Mouse (Mus musculus): ENCODE results near the gene Pigk.

Pigk gene

GRCm38 (mm10) chr3:152733513-152733912, 19.6 kb downstream of the Pigk start:
- no peak for DNase-seq

DNA sequence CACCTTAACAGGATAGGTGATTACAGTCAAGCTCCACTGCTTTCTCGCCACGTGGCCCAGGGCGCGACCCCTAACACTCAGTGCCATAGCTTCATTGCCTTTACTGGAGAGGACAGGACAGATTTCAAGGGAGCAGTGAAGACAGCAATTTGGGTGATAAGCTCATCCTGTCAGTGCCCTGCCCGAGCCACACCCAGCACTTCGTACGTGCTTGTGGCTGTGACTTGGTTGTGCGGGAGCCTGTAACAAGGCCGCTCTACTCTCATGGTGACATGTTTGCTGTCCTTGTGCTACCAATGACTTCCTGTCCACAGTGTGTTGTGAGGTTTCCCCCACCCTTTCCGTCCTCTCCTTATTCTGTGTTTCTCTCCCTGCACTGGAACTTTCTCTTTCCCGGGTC, 20.2 kb downstream of the Pigk start:
- DNase-seq: no peak

GRCm38 (mm10) chr3:152735601-152736250, 21.8 kb downstream of the Pigk start:
- DNase-seq: no peak

GRCm38 (mm10) chr3:152744301-152744700, 30.4 kb downstream of the Pigk start:
- no peak for DNase-seq

DNA sequence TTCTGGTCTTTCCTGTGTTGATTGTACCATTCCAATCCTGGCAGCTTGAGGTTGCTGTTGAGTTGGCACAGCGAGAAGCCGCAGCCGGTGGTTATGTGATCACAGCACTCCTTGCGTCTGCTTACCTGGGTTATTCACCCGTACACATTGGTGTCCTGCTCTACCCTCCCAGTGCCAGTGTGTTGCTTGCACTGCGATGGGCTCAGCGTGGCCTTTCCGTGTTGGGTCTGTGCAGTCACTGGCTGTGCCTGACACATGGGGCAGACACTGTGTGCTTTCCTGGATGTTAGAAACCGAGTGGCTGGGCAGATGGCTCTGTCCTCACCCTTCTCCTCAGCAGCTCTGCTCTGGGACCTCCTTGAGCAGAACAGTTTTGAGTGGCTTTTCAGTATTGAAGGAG, 31.7 kb downstream of the Pigk start:
- DNase-seq: no peak

- peak in 1 of 2 experiments; percentile 14 for DNase-seq
These were observed 35.6 kb downstream of the Pigk start for GRCm38 (mm10) chr3:152749461-152749871.

- DNase-seq: no peak
These were observed 36.0 kb downstream of the Pigk start for GRCm38 (mm10) chr3:152749881-152750280.

GRCm38 (mm10) chr3:152752911-152753310, 39.0 kb downstream of the Pigk start:
- DNase-seq: no peak

- no peak for DNase-seq
These were observed 39.4 kb downstream of the Pigk start for GRCm38 (mm10) chr3:152753345-152753744.

DNA sequence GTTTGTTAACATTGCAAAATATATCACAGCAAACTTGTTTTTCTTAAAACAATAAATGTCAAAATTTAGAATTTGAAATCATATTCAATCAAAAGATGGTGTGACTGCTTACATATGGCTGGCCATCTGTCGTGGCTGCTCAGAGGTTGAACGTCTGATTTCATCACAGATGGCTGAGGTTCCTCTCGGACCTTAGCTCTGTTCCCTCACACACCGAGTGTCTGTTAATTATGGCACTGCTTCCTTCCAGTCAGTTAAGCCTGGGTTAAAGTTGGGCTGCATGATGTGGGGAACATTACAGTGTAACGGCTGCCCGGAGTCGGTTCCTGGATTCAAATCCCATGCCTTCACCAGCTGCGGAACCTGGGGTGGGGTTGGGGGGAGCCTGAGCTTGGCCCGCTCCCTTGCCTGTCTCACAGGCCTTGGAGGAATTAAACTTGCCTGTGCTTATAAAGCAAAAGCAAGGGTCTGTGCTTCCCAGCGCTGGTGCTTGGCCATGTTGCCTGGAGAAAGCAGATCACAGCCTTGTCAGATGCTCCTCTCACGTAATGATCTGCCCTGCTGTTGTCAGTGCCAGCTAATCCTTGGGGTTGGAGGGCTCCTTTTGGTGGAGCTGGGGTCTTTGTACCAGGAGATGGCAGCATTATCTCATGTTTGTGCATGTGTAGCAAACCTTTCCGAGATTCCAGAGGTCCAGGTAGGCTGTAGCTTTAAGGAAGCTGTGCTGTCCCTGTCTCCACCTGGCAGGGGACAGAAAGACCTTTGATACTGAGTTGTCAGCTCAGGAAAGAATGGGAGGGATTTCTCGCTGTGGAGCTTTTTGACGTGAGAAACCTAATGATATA, 40.2 kb downstream of the Pigk start:
- DNase-seq: peak; percentile 19 to 40

- DNase-seq: no peak
These were observed 41.6 kb downstream of the Pigk start for GRCm38 (mm10) chr3:152755515-152755914.

DNA sequence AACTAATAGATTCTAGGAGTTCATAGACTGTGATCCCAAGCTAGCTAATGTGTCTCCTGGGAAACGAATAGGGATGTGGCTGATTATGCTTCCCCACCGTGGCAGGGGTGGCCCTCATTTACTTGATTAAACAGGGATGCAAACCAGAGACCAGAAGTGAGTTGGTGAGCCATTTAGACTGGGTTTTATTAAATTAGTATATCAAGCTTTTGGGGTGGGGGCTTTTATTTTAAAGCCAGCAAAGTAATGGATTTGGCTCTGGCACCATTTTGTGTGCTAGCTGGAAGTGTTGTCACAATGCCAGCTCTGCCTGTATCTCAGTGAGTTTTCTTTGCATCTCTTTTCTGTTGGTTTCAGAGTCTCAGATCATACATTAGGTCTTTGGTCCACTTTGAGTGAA, 43.0 kb downstream of the Pigk start:
- no peak for DNase-seq

DNA sequence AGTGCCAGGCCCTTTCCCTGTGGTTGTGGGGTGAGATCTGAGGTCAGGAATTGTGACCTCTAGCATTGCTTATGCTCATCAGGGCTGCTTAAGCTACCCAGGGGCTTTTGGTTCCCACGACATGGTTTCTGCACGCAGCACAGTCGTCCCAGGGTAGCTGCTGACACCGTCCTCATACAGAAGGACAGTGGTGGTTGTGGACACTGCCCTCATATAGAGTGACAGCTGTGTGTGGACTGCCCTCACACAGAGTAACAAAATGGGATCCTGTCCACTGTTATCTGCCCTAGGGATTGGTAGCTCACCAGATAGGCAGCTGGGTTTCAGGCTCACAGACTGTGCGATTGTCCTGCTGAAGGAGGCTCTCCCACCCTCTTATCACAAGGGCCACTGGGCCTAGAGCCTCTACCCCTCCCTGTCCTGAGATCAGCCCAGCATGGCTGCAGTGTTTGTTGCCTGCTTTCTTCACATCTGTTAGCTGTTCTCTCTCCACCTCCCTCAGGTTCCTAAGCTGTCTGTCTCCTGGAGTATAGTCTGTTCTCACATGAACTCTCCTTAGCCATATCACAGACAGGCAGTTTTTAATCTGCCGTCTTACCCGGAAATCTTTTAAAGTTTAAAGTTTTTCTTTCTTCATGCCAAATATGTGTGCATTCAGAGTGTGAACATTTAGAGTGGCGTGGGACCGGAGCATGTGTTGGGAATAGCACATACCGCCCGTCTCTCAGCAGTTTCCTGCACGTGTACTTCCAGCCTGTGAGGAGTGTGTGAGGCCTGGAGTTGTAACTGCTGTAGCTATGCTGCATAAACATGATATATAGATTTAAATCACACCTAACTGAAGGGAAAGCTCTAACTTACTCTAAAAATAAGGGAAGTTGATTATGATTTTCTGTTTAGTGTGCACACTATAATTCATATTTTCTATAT, 43.8 kb downstream of the Pigk start:
- DNase-seq: no peak

DNA sequence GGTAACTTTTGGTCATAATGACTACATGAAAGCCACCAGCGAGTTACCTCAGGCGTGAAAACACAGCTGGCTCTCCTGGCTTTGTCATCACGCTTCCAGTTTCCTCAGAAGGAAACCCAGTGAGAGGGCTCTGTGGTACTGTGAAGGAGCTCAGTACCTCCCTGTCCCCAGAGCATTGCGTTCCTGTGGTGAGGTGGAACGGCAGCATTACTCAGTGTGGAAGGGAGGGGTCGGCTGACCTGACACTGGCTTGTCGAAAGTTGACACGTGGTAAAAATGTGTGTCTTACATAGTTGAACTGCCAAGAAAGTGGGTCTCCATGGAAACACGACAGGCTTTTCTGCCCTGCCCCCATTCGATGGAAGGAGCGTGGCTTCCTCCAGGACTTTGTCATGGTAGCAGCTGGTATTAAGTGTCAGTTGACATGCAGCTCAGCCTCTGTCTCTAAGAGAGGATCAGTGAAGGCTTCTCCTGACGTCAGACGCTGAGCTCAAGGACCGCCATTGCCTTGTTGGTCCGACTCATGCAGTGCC, 44.7 kb downstream of the Pigk start:
- DNase-seq: no peak

GRCm38 (mm10) chr3:152761116-152761515, 47.2 kb downstream of the Pigk start:
- DNase-seq: peak; percentile 22 to 64

GRCm38 (mm10) chr3:152761661-152762060, 47.8 kb downstream of the Pigk start:
- DNase-seq: no peak

- no peak for DNase-seq
These were observed 48.4 kb downstream of the Pigk start for GRCm38 (mm10) chr3:152762302-152762701.

DNA sequence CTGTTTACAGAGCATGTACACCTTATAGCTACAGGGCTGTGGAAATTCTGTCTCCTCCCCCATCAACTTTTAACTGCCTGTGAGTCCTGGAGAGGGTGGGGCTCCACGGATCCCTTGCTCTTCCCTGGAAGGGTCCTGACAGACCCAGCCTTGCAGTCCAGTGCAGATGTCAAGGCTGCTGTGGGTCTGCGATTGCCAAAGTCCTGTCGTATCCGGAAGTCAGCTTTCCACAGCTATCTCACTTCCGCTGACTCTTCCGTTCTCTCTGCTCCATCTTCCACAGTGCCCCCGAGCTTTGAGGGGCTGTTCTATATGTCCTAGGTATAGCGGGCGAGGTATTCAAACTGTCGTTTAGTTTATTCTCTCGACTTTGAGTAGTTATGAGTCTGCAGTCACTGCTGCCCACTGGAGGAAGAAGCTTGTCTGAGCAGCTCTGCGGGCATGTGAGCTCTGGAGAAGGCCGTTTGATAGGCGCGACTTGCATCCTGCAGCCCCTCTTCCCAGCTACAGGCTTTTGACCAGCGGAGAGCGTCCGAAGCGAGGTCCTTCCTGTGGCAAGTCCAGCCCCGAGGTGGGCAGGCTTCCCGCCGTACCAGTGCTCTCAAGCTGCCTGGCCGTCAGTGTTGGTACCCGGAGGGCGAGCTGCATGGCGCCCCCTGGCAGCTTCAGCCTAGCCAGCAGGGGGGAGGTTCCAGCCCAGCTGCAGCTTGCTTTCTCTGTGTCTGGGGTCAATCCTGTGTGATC, 49.4 kb downstream of the Pigk start:
- peak in 1 of 2 experiments; percentile 30 for DNase-seq

DNA sequence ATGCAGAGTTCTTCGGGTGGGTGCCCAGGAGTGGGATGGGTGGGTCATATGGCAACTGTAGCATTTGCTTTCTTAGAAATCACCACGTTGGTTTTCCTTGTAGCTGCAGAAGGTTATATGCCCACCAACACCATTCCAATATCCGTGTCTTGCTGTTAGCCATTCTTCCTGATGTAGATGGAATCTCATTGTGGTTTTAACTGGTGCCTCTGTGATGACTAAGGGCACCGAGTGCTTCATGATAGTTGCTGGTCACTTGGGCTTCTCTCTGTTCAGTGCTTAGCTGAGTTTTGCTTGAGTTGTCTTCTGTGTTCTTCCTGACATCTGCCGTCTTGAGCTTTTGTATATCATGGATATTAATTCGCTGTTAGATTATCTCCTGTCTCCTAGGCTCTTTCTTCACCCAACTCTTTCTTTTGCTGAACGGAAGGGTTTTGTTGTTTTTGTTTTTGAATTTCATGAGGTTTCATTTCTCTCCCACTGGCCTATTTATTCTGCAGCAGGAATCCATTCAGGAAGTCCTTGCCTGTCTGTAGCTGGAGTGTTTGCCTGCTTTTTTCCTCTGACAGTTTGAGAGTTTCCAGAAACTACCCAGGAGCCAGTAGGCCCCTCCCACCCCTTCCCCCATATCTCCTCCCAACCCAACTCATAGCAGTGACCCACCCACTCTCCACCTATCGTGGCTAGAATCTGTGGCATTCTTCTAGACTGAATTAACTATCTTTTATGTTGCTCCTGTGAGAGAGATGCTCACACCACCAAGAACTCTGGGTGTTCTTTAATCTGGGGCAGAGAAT, 50.8 kb downstream of the Pigk start:
- DNase-seq: no peak

- no peak for DNase-seq
These were observed 53.6 kb downstream of the Pigk start for GRCm38 (mm10) chr3:152767485-152767884.

GRCm38 (mm10) chr3:152770056-152770455, 56.2 kb downstream of the Pigk start:
- no peak for DNase-seq

Data from kidney, adult 8-10 months (tissue).